Mouse (Mus musculus) liver, postnatal 0 days (tissue): ENCODE data around the gene Pou6f2.

Experiments used
- CTCF ChIP-seq: sonication (generic); IDR thresholded peaks from 2 replicates; pipeline ENCODE4 v1.5.1; 2016; ENCODE audit warnings: antibody characterized with exemption, low read depth
- EP300 ChIP-seq: IDR thresholded peaks from 2 replicates; pipeline ENCODE4 v1.6.1; 2016; ENCODE audit warnings: antibody characterized with exemption, low read depth, mild to moderate bottlenecking

DNA sequence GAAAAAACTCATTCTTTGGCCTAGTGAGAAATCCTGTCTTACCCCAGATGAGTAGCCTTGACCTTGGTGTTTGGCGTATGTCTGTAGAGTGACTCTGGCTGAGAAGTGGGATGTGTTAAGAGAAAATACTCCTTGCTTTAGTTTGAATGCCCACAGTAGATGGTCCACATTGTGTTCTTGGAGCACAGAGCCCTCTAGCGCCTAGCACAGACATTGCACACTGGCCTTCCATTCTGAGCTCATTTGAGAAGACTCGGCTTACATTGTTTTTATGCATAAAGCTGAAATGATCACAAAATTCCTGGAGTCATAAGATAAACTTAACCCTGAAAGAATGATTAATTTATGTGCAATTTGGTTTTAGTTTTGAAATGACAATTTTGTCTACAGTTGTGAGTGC is 223.5 kb downstream of the Pou6f2 start:
- TF ChIP-seq CTCF (peak; percentile 66), EP300 (no peak)
